Mouse (Mus musculus) megakaryocyte, adult 5-6 weeks (primary cell): Measurements from ENCODE around the gene Tmtc2. TPM values are rescaled to one million over a fixed set of nuclear protein-coding genes. Genes with fewer than 3 reads are reported as not detected.
A peak's percentile ranks its signal among the peaks of the same experiment; 100 is the strongest.

ENCODE experiments used
- ATAC-seq: 2 replicates; pipeline ENCODE4 v1.8.0; 2016; ENCODE audit warnings: mild to moderate bottlenecking, inconsistent platforms; ENCODE audit not compliant: poor library complexity, severe bottlenecking
- total RNA-seq, 2 experiments: library from RNA; stranded (forward) in 1 of 2; stranded (reverse) in 1 of 2; fragments of 153-499, 151-499 nt in 1 of 2; fragments of 221-1000, 200-1000 nt in 1 of 2; gene quantifications; 2 replicates each; pipeline versions ENCODE4 v1.2.3 to v1.2.4; 2015 to 2017

Gene Tmtc2
- total RNA-seq, 2 experiments from 2014 or later = 0.07 to 0.18 TPM

DNA sequence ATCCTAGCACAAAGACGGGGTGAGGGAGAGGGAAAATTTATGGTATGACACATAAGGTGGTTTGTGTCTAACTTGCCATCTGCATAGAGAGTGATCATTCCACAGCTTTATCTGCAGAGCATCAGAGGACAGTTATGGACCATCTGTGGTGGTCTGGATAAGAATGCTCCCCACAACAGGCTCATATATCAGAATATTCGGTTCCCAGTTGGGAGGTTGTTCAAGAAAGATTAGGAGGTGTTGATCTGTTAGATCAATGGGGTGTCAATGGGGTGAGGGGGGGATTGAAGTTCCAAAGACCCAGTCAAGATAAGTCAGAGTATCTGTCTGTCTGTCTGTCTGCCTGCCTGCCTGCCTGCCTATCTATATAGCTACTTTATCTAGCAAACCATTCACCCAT is 69.8 kb downstream of the Tmtc2 start:
- ATAC-seq = no peak

DNA sequence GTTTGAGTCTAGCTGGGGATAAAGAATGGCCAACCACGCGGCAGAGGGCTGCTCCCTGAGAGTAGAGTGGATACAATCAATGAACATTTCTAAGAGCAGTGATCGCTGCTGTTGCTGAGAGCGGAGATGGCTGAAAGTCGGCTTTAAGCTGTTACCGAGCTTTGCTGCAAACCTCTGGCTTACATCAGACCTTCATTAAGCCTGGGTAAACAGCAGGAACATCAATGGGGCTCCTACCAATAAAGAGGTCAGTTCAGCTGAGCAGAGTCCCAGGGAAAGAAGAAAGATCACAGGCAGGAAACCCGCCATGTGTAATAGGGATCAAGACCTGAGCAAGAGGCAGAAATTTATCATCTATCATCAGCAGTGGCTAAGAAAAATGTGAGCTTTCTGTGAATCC is 72.5 kb downstream of the Tmtc2 start:
- no peak for ATAC-seq

DNA sequence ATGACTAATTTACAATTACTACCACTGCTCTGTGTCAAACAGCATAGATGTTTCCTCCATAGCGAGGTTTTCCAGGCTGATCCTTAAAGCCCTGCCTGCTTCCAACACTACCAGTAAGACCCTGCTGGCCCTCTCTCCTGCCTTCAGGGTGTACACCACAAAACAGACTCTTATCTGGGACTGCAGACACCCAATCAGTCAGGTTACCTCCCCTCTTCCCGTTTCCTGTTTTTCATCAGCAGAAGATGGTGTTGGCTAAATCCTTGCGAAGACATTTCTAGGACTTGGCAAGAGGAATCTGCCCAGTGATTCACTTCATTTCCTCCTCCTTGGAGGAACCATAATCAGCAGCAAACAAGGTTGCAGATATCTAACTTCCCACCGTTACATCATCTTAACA is 73.8 kb downstream of the Tmtc2 start:
- ATAC-seq = no peak

DNA sequence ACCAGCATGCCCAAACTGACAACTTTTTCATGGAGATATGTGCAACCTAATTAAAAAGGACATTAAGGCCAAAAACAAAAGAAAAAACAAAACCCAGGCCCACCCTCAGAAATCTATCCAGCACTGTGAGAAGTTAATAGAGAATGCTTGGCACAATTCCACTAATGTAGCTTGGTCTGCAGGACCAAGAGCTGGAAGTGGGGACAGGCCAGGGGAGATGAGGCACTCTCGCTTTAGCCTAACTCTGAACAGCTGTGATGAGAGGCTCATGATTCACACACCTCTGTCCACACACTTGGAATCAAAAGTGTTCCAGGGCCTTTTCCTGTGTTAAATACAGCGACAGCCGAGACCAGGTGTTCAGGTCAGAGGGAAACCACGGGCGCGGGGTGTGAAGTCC is 79.0 kb downstream of the Tmtc2 start:
- ATAC-seq = no peak

DNA sequence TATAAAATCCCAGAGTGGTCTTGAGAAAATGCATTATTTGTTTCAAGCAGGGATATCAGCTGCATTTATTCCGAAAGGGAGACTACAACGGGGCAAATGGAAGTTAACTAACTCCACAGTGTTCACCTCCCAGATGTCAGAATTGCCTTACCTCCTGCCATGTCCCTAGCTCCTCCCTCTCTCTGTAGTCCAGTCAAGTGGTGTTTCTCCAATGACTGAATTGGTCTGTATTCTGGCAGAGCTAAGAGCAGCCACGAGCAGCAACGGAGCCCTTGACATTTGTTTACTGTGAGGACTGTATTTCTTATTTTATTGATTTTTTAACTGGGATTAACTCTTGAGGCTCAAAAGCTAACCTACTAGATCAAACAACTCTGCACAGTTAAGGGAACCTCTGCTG is 81.8 kb downstream of the Tmtc2 start:
- ATAC-seq = no peak

DNA sequence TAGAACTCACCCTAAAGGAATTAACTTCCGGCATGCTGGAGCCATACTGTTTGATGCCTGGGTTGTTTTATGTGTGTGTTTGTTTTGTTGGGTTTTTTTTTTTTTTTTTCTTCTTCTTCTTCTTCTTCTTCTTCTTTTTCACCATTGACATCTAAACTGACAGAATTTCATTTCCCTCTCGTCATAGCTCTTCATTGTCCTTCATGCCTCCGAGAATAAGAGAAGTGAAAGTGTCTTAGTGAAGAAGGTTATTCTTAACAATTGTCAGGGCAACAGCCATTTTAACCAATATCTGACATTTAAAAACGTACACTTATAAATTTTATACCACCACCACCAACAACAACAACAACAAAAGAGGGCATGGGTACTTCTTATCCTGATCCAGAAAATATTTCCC is 83.5 kb downstream of the Tmtc2 start:
- peak; percentile 92 for ATAC-seq

DNA sequence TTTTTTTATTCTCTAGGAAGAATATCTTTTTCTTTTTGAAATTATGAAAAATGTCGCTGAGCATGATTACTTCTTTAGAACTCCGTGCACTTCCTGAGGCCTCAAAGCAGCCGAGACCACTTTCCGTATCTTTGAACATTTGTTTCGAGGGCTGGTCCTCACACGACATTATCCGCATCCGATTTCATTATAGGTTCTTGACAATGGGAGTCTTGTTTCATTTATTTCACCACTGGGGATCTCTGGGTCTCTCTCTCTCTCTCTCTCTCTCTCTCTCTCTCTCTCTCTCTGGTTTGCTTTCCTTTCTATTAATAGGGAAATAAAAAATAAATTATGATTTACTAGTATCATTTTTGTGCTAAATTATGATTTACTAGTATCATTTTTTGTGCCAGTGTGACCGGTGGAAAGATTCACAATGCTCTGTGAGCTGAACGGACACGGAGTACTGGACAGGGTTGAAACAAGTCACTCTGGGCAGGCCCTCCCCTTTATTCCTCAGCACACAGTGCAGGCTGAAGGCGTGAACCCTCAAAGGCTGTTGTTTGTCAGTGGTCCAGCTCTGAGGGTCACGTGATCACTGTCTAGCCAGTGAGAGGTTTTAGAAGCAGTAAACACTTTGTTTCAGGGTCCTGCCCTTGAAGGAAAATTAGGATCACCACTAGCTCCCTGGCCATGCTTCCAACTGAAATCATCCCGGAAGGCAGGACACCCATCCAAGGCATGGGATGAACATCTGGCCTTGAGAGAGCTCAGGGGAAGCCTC is 84.1 kb downstream of the Tmtc2 start:
- 0 out of 2 replicates have a peak, but pooled peaks have one; percentile 13 for ATAC-seq

DNA sequence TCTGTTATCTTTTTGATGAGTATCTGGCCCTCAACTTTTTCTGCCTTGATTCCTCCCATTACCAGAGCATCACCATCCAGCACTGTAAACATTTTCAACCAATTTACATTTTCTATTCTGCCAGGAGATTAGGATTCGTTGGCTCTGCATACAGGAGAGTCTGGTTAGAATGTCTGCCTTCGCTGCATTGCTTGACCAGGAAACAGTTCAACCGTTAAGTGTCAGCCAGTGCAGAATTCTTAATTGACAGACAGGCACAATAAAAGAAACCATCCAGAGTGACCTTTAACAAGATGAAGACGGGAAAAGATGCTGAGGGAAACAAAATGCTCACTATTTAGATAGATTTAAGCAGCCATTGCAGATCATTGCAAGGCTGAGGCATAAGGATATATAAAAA is 87.3 kb downstream of the Tmtc2 start:
- ATAC-seq = no peak

DNA sequence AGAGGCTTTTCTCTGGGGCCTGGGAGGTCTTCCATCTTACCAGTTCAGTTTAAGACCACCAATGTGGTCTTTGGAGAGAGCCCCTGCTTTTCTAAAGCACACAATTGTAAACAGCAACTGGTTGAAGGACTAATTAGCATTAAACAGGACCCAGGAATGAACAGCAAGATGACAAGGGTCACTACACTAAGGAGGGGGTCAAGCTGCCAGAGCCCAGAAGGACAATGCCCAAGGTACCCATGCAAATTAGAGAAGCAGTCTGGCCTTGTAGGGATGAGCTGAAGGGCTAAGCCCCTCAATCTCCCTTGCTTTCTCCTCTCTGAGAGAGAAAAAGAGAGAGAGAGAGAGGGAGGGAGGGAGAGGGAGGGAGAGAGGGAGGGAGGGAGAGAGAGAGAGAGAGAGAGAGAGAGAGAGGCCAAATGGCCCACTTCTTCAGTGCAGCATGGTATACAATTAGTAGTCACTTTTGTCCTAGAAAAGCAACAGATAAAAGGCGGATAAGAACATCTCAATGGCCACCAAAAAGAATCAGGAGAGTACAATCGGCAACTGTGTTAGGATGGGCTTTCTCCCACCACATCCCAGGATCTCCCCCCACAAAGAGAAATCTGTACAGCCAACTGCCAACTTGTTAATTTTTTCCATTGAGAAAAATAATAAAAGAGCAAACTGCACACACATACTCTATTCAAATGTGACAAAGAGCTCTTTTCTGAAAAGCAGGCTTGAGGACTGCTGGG is 89.7 kb downstream of the Tmtc2 start:
- no peak for ATAC-seq

DNA sequence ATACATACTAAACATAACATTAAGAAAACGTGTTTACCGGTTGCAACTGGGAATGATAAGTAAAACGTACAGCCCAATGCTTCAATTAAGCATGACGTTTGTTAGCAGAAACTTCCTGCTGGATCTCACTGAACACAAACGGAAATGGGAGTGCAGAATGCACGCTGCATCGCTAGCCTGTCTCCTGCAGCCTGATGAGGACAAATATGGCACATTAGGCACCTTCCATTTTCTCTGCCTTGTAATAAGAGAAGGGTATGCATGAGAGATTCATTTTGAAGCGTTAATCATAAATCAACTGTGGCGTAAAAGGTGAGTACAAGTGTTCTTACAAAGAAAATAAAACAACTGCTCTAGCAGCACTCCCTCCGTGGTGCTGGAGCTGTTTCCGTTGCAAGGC is 94.5 kb downstream of the Tmtc2 start:
- ATAC-seq = no peak

DNA sequence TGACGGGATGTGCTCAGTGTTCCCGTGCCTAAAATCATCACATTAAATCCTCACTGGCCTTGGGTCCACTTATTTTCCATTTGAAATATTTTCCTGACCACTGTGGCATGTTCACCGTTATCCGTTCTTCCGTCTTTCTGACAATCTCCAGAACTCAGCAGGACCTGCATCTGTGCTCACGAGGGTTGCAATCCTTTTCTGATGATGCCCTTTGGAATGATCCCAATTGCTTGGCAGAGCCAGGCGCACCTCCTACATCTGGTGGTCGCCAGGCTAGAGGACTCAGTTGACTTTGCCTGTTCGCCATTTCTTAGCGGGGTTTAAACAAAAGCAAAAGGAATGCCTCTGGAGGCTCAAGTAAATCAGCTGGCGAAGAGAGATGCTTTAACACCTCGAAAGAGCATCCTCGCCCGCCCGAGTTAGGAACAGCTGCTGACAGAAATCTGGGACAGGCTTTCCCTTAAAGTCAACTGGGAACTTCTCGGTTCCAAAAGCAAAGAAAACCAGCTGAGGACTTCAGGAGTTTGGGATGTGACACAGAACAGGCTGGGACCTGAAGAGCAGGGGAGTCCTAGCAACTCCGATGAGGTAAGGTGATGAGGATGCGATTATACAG is 96.5 kb downstream of the Tmtc2 start:
- no peak for ATAC-seq

DNA sequence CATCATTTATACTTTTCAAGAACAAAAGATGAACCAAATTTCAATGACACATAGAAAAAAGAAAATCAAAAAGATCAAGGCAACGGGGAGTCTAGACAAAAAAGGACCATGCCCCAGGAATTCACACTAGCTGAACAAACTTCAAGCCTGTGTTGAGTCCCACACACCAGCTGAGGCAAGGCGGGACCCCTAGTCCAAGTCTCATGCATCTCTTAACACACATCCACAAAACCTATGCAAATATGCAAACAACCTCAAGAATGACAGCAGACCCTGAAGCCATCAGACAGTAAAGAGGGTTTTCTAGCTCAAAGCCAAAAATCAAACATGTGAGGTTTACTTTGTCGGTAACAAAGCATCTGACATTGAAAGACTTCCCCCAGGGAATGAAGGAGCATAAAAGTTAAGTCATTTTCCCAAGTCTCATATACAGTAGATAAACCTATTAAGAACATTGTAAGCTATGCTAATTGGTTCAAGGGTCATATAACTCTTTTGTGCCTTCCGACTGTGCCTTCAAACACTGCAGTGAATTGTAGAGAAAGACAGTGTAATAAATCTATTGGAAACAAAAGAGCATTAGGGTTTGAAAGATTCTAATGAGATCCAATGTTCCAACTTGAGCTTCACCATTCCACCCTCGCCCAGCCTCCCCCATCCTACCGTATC is 100.0 kb downstream of the Tmtc2 start:
- no peak for ATAC-seq

DNA sequence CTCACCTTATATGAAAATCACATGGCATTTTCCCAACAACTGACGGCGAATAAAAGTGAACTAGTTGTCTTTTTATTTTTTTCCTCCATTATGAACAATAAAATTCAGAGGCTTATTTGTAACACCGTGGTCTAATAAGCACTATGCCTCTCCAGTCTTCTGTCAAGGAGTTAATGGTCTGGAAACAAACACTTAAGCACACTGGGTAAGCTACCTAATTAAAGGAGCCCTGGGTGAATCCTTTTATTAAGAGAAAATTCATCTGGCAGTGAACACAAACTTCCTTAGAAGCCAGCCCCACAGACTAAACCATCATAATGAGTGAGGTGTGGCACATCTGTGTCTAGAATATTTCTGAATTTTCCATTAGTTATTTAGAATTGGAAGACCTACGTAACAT is 109.9 kb downstream of the Tmtc2 start:
- no peak for ATAC-seq

DNA sequence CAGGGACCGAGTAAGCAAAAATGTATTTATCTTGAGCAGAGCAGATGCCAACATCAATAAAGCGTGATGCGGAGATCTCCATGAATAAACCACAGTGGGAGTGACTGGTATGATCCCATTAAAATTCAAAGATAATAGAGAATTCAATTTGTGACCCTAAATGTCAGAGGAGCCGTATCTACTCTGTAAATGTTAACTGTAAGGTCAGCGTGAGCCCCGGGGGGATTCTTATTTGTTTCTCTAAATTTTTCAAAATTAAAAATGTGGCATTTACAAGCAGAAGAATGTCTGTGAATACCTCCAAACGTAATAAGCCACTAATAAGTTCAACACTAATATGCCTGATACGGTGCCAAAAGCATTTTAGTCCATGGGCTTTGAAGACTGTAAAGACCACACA is 120.8 kb downstream of the Tmtc2 start:
- no peak for ATAC-seq

DNA sequence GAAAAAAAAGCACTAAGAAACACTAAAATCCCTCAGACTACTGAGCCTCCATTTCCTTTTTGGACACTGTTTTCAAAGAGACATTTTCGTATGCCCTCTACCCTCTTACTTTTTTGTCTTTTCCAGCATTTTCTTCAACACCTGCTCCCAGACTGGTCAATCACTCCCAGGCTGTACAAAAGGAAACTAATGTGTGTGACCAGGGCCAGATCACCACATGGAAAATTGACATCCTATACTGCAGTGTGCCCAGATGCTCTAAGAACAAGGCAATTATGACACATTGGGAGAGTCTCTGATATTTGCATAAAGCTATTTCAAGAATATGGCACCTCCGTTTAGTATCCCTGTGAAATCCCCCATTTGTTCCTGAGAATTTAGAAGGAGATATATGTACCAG is 127.1 kb downstream of the Tmtc2 start:
- ATAC-seq = no peak

DNA sequence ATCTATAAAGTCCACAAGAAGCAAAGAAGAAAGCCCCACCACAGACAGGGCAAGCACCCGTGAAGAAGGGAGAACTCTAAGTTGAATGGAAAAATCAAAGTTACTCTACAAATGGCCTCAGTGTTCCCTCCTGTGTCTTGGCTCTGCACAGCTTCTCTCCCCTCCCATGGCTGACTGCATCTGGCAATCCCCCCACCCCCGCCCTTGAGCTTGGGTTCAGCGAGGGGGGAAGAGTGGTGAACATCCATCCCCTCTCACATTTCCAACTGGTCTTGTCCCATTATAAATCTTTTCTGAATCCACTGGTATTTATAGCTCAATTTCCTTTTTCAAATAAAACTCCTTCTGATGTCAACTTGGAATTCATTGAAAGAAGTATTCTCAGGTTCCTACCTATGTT is 129.9 kb downstream of the Tmtc2 start:
- ATAC-seq = no peak

DNA sequence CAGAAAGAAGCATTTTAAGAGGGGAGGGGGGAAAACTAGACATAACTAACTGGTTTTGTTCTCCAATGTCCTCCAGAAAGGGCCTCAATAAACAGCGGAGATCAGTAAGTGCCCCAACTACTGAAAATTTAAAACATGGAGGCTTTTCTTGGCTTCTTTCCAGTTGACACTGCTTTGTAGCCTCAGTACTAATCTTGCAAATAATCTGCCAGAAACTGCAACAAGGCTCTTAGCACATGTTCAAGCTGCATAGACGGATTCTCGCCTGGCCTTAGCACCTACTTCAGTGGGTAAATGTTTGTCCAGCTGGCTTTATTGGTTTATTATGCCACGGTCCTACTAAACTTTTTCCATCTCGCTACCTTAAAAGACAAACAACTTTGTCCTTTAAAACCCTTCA is 139.4 kb downstream of the Tmtc2 start:
- no peak for ATAC-seq

DNA sequence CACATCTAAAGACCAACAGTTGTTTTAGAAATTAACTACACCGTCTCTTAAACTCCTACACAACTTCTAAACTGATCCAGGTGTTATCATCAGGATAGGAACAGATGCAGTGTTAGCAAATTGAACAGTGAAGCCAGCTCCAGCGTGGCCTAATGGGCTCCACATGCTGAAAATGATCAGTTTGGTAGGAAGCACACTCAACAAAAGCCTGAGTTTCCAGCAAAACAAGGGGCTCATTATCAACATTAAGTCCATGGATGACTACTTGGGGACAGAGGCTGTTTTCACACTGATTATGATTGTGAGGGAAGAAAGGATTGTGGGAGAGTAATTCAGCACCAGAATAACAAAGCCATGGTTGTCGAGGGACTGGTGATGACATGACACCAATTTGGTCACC is 143.4 kb downstream of the Tmtc2 start:
- ATAC-seq = no peak

DNA sequence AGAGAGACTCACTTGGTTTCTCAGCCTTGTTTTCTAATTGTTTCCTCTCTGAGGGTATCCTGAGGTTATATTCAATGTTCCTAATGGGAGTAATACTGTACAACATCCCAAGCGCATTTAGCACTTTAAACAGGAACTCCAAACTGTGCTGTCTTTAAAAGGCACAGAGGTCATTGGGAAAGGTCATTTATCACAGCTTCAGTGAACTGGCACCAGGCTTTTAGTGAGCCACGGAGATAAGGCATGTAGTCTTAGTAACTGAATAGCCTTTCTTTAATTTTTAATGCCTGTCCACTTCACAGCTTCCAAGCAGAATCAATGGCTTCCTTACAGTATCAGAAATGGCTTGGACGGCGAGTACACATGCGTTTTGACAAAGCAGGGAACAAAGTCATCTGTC is 144.0 kb downstream of the Tmtc2 start:
- no peak for ATAC-seq

DNA sequence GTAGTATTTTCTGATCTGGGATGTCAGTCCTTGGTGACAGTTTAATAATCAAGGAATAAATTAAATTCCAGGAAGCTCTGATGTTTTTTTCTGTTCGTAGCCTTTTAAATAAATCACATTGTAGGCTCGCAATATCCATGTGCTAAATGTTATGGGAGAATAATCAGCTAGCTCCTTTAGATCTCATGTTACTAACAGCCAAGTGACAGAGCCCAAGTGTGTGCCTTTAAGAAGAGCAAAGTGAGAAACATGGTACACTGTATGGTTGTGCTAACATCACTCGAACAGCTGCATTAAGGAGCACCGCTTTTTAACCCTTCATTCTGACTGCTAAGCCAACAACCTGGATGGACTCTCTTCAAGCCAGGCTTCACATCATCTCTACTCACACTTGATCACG is 146.2 kb downstream of the Tmtc2 start:
- ATAC-seq = no peak

DNA sequence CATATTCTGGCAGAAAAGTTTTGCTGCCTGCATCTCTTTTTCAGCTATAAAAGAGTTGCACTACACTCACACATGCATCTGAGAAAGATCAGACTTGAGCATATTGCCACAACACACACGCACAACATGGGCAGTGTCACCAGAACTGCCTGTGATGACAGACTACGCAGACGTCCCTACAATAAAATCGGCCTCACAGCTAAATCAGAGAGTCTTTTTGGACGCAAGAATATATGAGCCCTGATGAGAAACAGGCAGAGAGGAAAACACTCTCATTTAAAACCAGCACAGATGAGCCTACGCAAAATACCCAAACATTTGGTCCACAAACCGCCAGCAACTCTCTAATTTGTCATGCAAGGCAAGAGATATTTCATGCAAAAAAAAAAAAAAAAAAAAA is 146.6 kb downstream of the Tmtc2 start:
- no peak for ATAC-seq

DNA sequence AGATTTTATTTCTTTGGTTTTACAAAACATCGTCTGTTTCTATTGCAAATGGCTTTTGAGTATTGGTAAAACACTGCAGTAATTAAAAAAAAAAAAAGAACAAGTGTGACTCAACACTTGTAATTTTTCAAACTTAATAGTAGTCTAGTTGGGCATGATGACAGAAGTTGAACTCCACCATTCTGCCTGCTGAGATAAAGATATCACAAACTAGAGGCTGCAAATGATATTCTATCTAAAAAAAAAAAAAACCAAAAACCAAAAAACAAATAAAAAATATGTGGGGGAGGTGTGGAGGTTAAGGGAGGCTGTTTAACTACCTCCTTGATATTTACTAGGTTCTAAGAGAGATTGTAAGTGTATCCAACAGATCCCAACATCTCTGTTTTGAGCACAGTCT is 149.2 kb downstream of the Tmtc2 start:
- no peak for ATAC-seq
